Mouse (Mus musculus): ENCODE data around the gene Pes1. TPM values are rescaled to one million over a fixed set of nuclear protein-coding genes. Genes with fewer than 3 reads are reported as not detected.
"Not testable (repeated sequence)": the region's sequence is repeated elsewhere in the genome, so short reads cannot be mapped to it uniquely, and the experiment has no call there.

Pes1 gene
- total and polyA plus RNA-seq, 2 experiments from 2014 or later, result 50.0 to 55.8 TPM

DNA sequence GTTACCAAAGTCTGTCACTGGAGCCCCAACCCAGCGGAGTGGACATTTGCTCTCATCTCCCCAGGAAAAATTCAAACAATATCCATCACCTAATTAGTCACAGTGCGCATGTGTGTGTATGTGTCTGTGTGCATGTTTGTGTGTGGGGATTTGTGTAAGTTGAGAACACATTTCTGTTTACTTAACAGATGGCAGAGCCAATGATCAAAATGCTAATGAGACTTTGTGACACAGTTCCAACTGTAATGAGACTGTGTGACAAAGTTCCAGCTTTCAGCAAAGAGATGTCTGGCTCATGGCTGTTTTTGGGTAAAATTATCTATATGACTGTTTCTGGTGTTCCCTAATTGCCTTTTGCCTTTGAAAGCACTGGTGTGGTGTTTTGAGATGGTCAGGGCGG lies 27.5 kb upstream of the Pes1 start:
- no peaks in the 10 kb centered on the region for H3K36me3 ChIP-seq (ENCODE audit: insufficient read depth)
- DNase-seq (peak; percentile 56), ATAC-seq (peak; percentile 69)
- H3K27ac ChIP-seq (ENCODE audit: low read depth, low read length), result no peak overlapping the region
- no peaks in the 10 kb centered on the region for H3K9me3 ChIP-seq (ENCODE audit: low read length)
- H3K27me3 ChIP-seq (ENCODE audit: insufficient read depth, low read length), result no peaks in the 10 kb centered on the region
- H3K4me2 ChIP-seq (ENCODE audit: low read depth), result no peak overlapping the region
- 65% methylated on average over 3 of the region's 3 CpGs for WGBS
- 0 out of 2 replicates have a peak, but pooled peaks cover 5% of the 10 kb centered on the region for H3K4me1 ChIP-seq (ENCODE audit: insufficient read depth)
- H3K4me3 ChIP-seq (ENCODE audit: low read depth, low read length), result no peak overlapping the region
- H3K9ac ChIP-seq, result no peak overlapping the region
- no peak for TF ChIP-seq CTCF (IDR thresholded peaks at IDR 0.05; ENCODE audit: low read depth)

DNA sequence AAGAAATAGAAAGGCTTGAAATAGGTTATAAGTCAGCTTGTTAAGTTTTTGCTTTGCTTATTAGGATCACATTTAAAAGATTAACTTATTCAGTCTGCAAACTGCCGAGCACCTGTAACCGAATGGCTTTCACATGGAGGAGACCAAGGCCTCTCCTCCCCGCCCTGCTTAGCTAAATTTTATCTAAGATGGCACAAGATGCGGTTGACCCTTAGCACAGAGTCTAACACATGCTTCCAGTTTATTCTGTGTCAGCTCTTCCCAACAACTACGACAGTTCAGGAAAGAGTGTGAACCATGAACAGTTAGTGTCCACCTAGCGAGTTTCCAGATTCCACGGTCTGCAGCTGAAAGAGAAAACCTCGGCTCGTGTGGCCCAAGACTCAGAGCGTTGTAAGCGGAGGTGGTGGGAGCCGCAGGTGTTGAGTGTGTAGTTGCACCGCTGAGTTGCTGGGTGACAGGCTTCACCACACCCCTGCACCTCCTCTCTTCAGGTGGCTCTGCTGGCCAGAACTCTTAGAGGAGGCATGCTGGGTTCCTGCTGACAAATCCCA lies 26.4 kb upstream of the Pes1 start:
- no peak overlapping the region for H3K4me2 ChIP-seq (ENCODE audit: low read depth)
- H3K36me3 ChIP-seq (ENCODE audit: insufficient read depth), result no peaks in the 10 kb centered on the region
- H3K27ac ChIP-seq (ENCODE audit: low read depth, low read length), result no peak overlapping the region
- DNase-seq, result no peak
- WGBS, result 88% methylated on average over 13 of the region's 13 CpGs
- H3K27me3 ChIP-seq (ENCODE audit: insufficient read depth, low read length), result no peaks in the 10 kb centered on the region
- TF ChIP-seq CTCF (IDR thresholded peaks at IDR 0.05; ENCODE audit: low read depth), result no peak
- H3K4me3 ChIP-seq (ENCODE audit: low read depth, low read length), result no peak overlapping the region
- no peaks in the 10 kb centered on the region for H3K9me3 ChIP-seq (ENCODE audit: low read length)
- H3K9ac ChIP-seq, result no peak overlapping the region
- no peak for ATAC-seq
- H3K4me1 ChIP-seq (ENCODE audit: insufficient read depth), result no peaks in the 10 kb centered on the region

- TF ChIP-seq CTCF (IDR thresholded peaks at IDR 0.05; ENCODE audit: low read depth), result no peak
- Histone ChIP-seq H3K9ac (no peak overlapping the region), H3K27me3 (ENCODE audit: insufficient read depth, low read length) (no peaks in the 10 kb centered on the region; the same call in 1 of the 2 replicates), H3K36me3 (ENCODE audit: insufficient read depth) (no peaks in the 10 kb centered on the region), H3K9me3 (ENCODE audit: low read length) (no peaks in the 10 kb centered on the region), H3K4me3 (ENCODE audit: low read depth, low read length) (no peak overlapping the region), H3K4me2 (ENCODE audit: low read depth) (no peak overlapping the region), H3K4me1 (ENCODE audit: insufficient read depth) (no peaks in the 10 kb centered on the region), H3K27ac (ENCODE audit: low read depth, low read length) (no peak overlapping the region)
- ATAC-seq (no peak), DNase-seq (no peak)
- WGBS, result 89% methylated on average over 7 of the region's 7 CpGs
Measured at GRCm38 (mm10) chr11:3941371-3941770, 22.4 kb upstream of the Pes1 start.

DNA sequence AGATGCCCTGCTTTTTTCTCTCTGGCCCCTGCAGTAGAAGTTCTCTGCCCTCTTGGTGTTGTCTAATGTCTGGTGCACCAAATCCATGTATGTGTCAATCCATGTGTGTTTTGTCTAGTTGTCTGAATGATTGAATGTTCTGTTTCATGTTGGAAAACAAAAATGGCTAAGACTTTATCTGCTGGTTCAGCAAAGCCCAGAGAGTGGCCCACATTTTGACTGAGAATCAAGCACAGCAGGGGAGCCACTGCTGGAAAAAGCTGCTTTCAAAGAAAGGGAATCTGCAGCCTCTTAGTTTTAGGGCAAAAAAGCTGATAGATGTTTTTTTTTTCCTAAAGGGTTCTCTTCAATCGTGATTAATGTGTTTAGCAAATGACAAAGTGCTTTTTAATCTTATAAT lies 17.4 kb upstream of the Pes1 start:
- WGBS, result 9% methylated on average over 1 of the region's 1 CpGs
- no peak overlapping the region for H3K9ac ChIP-seq
- H3K4me1 ChIP-seq (ENCODE audit: insufficient read depth), result no peaks in the 10 kb centered on the region
- ATAC-seq (no peak), DNase-seq (no peak)
- no peak for TF ChIP-seq CTCF (IDR thresholded peaks at IDR 0.05; ENCODE audit: low read depth)
- no peaks in the 10 kb centered on the region for H3K36me3 ChIP-seq (ENCODE audit: insufficient read depth)
- H3K27ac ChIP-seq (ENCODE audit: low read depth, low read length), result no peak overlapping the region
- H3K9me3 ChIP-seq (ENCODE audit: low read length), result no peaks in the 10 kb centered on the region
- no peaks in the 10 kb centered on the region; the same call in 1 of the 2 replicates for H3K27me3 ChIP-seq (ENCODE audit: insufficient read depth, low read length)
- no peak overlapping the region for H3K4me3 ChIP-seq (ENCODE audit: low read depth, low read length)
- no peak overlapping the region for H3K4me2 ChIP-seq (ENCODE audit: low read depth)

GRCm38 (mm10) chr11:3954876-3955275 lies 8.9 kb upstream of the Pes1 start:
- H3K4me3 ChIP-seq (ENCODE audit: low read depth, low read length); H3K9ac ChIP-seq; ATAC-seq; H3K4me1 ChIP-seq (ENCODE audit: insufficient read depth); H3K4me2 ChIP-seq (ENCODE audit: low read depth); DNase-seq; H3K27me3 ChIP-seq (ENCODE audit: insufficient read depth, low read length); H3K27ac ChIP-seq (ENCODE audit: low read depth, low read length); H3K9me3 ChIP-seq (ENCODE audit: low read length); H3K36me3 ChIP-seq (ENCODE audit: insufficient read depth): not testable (repeated sequence)
- WGBS, result 73% methylated on average over 5 of the region's 5 CpGs

DNA sequence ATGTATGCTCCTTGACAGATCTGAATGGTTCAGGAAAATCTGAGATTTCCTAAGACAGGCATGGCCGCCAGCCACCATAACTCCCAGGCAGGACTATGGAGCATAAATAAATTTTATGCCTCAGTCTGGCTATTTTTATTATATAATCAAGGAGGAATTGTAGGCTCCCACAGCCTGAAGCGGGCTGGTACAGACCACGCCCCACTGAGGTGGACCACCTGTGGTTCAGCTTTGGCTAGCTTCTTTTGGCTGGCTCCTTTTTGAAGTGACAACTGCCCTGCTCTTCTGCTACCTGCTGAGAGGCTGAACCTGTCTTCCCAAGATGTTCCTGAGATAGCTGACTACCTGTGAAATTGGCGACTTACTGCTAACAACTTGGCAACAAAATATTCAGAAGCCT lies 8.4 kb upstream of the Pes1 start:
- H3K36me3 ChIP-seq (ENCODE audit: insufficient read depth); H3K4me1 ChIP-seq (ENCODE audit: insufficient read depth); DNase-seq; H3K4me3 ChIP-seq (ENCODE audit: low read depth, low read length); H3K9me3 ChIP-seq (ENCODE audit: low read length); H3K27ac ChIP-seq (ENCODE audit: low read depth, low read length); ATAC-seq; H3K27me3 ChIP-seq (ENCODE audit: insufficient read depth, low read length); H3K9ac ChIP-seq; H3K4me2 ChIP-seq (ENCODE audit: low read depth): not testable (repeated sequence)
- WGBS, result 79% methylated on average over 4 of the region's 4 CpGs

- Histone ChIP-seq H3K4me3 (ENCODE audit: low read depth, low read length) (no peak overlapping the region), H3K27me3 (ENCODE audit: insufficient read depth, low read length) (no peaks in the 10 kb centered on the region), H3K4me2 (ENCODE audit: low read depth) (no peak overlapping the region), H3K27ac (ENCODE audit: low read depth, low read length) (no peak overlapping the region), H3K4me1 (ENCODE audit: insufficient read depth) (peaks cover 8% of the 10 kb centered on the region), H3K9ac (no peak overlapping the region), H3K9me3 (ENCODE audit: low read length) (no peaks in the 10 kb centered on the region), H3K36me3 (ENCODE audit: insufficient read depth) (no peaks in the 10 kb centered on the region)
- no peak for TF ChIP-seq CTCF (IDR thresholded peaks at IDR 0.05; ENCODE audit: low read depth)
- no peak for DNase-seq
- ATAC-seq, result no peak
- 62% methylated on average over 2 of the region's 2 CpGs for WGBS
Measured at GRCm38 (mm10) chr11:3960901-3961300, 2.9 kb upstream of the Pes1 start.

GRCm38 (mm10) chr11:3961761-3962160 lies 2.0 kb upstream of the Pes1 start:
- H3K9ac ChIP-seq, result no peak overlapping the region
- H3K27ac ChIP-seq (ENCODE audit: low read depth, low read length), result no peak overlapping the region
- H3K4me2 ChIP-seq (ENCODE audit: low read depth), result no peak overlapping the region
- no peaks in the 10 kb centered on the region for H3K9me3 ChIP-seq (ENCODE audit: low read length)
- no peak for ATAC-seq
- no peak for TF ChIP-seq CTCF (IDR thresholded peaks at IDR 0.05; ENCODE audit: low read depth)
- no peak overlapping the region for H3K4me3 ChIP-seq (ENCODE audit: low read depth, low read length)
- no peaks in the 10 kb centered on the region for H3K36me3 ChIP-seq (ENCODE audit: insufficient read depth)
- peaks cover 8% of the 10 kb centered on the region for H3K4me1 ChIP-seq (ENCODE audit: insufficient read depth)
- no peaks in the 10 kb centered on the region for H3K27me3 ChIP-seq (ENCODE audit: insufficient read depth, low read length)
- 80% methylated on average over 3 of the region's 3 CpGs for WGBS
- DNase-seq, result no peak

All from forebrain, postnatal 0 days (tissue).